Mouse (Mus musculus) forebrain, embryonic 10.5 days (tissue): ENCODE data around the gene Stk32b. TPM values are rescaled to one million over a fixed set of nuclear protein-coding genes. Genes with fewer than 3 reads are reported as not detected.

Experiments
- DNase-seq: peaks from one replicate; pipeline ENCODE4 v3.0.0-alpha.2; 2017; ENCODE audit warnings: low spot score; ENCODE audit errors: extremely low spot score
- H3K27ac ChIP-seq: fragments of 300-500 bp; sonication (generic); 2 replicates; pipeline ENCODE4 v1.5.1; 2016; ENCODE audit warnings: mild to moderate bottlenecking
- H3K27me3 ChIP-seq: fragments of 300-500 bp; sonication (generic); 2 replicates; pipeline ENCODE4 v1.6.1; 2016; ENCODE audit warnings: mild to moderate bottlenecking; ENCODE audit not compliant: poor library complexity, severe bottlenecking
- H3K36me3 ChIP-seq: fragments of 300-500 bp; sonication (generic); replicated peaks from 2 replicates; pipeline ENCODE4 v1.6.1; 2016; ENCODE audit warnings: mild to moderate bottlenecking, moderate library complexity
- H3K4me1 ChIP-seq: fragments of 300-500 bp; sonication (generic); 2 replicates; pipeline ENCODE4 v1.6.1; 2016
- H3K4me3 ChIP-seq: fragments of 300-500 bp; sonication (generic); 2 replicates; pipeline ENCODE4 v1.5.1; 2016; ENCODE audit warnings: mild to moderate bottlenecking, moderate library complexity
- H3K9me3 ChIP-seq: fragments of 300-500 bp; sonication (generic); 2 replicates; pipeline ENCODE4 v1.6.1; 2016; ENCODE audit warnings: mild to moderate bottlenecking, moderate library complexity
- WGBS: fragments of 180-500 bp; shearing (Covaris S2); methylation state at CpG from one replicate; pipeline ENCODE4 v1.1.7; 2016; 5-methylcytosine and 5-hydroxymethylcytosine counted together
- polyA plus RNA-seq: library from polyadenylated mRNA; unstranded; fragments of >200 nt; fragmentation: Nextera tagmentation; extraction: Ambion mirVana; gene quantifications from 2 replicates; pipeline ENCODE4 v1.2.1, GENCODE M21; 2016

Gene Stk32b
- polyA plus RNA-seq, 1 experiment from 2014 or later = 0.63 TPM

- Histone ChIP-seq H3K27me3 (peaks cover 55% of the 10 kb centered on the region), H3K27ac (no peak overlapping the region)
- WGBS = 0% methylated on average over 14 of the region's 14 CpGs
These were observed 503 bp upstream of the Stk32b start for GRCm38 (mm10) chr5:37717384-37717963.

GRCm38 (mm10) chr5:37709257-37709904, 7.6 kb downstream of the Stk32b start:
- Histone ChIP-seq H3K27me3 (no peaks in the 10 kb centered on the region), H3K4me1 (no peaks in the 10 kb centered on the region), H3K27ac (no peak overlapping the region), H3K36me3 (no peaks in the 10 kb centered on the region), H3K9me3 (peaks cover 6% of the 10 kb centered on the region; the same call in 1 of the 2 replicates), H3K4me3 (no peak overlapping the region)
- DNase-seq = no peak
- 87% methylated on average over 5 of the region's 5 CpGs for WGBS

More at GRCm38 (mm10) chr5:37717384-37717963, 503 bp upstream of the Stk32b start:
- Histone ChIP-seq H3K9me3 (no peaks in the 10 kb centered on the region), H3K36me3 (no peaks in the 10 kb centered on the region), H3K4me3 (peak overlapping the region; percentile 59), H3K4me1 (peaks cover 20% of the 10 kb centered on the region)
- DNase-seq = peak; percentile 69

DNA sequence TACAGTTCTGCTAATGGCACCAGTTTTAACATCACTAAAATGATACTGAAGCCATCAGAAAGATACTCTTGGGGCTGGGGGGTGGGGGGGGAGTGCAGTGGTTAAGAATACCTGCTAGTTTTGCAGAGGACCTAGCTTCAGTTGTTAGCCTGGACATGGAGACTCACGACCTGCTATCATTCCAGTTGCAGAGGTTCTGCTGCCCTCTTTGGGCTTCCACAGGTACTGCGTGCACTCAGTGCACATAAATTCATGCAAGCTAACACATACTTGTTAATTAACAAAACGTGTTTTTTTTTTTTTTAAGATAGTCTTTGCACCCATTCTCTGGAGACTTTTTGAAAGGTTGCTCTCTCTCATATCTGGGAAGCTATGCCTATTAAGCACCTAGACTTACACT, 8.8 kb downstream of the Stk32b start:
- Histone ChIP-seq H3K4me1 (no peaks in the 10 kb centered on the region), H3K36me3 (no peaks in the 10 kb centered on the region), H3K9me3 (peaks cover 6% of the 10 kb centered on the region; the same call in 1 of the 2 replicates), H3K27ac (no peak overlapping the region), H3K4me3 (no peak overlapping the region), H3K27me3 (no peaks in the 10 kb centered on the region)
- 77% methylated on average over 3 of the region's 3 CpGs for WGBS
- no peak for DNase-seq

GRCm38 (mm10) chr5:37704962-37705361, 12.0 kb downstream of the Stk32b start:
- Histone ChIP-seq H3K27me3 (no peaks in the 10 kb centered on the region), H3K4me3 (no peak overlapping the region), H3K36me3 (no peaks in the 10 kb centered on the region), H3K27ac (no peak overlapping the region), H3K9me3 (peaks cover 6% of the 10 kb centered on the region; the same call in 1 of the 2 replicates), H3K4me1 (no peaks in the 10 kb centered on the region)
- WGBS = 77% methylated on average over 2 of the region's 2 CpGs
- DNase-seq = no peak

DNA sequence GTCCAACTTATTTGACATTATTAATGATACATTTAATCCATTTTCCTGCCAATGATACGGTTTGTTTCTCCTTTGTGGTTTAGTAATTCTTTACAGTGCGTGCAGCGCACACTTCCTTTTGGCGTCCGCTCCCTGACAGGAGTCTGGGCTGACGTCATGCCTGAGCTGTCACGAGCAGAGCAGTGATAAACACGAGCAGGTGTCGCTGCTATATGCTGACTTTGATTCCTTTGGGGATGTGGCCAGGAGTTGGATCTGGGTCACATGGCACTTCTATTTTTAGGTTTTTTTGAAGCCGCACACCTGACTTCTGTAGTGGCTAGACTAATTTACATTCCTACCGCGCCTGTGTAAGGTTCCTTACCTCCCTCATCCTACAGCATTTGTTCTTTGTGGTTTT, 17.2 kb downstream of the Stk32b start:
- WGBS = 92% methylated on average over 12 of the region's 12 CpGs
- Histone ChIP-seq H3K27me3 (peaks cover 4% of the 10 kb centered on the region; the same call in 1 of the 2 replicates), H3K4me1 (peaks cover 12% of the 10 kb centered on the region), H3K4me3 (no peak overlapping the region), H3K36me3 (no peaks in the 10 kb centered on the region), H3K27ac (no peak overlapping the region), H3K9me3 (no peaks in the 10 kb centered on the region)
- DNase-seq = no peak

DNA sequence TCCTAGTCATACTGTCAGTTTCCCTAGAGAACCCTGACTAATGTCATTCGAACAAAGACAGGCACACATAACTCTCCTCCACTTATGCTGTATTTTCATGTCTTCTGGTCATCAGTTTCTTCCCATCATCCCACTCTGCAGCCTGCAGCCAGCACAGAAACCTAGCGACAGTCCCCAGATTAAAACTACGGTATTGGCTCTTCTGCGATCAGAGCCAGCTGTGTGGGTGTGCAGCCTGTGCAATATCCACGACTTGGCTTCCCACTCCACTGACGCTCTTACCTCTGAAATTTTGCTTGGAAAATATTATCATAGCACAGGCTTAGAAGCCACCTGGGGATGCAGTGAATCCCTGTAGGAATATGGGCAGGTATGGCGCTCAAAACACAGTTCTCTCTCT, 19.7 kb downstream of the Stk32b start:
- Histone ChIP-seq H3K36me3 (no peaks in the 10 kb centered on the region), H3K4me1 (peaks cover 12% of the 10 kb centered on the region), H3K4me3 (no peak overlapping the region), H3K27ac (no peak overlapping the region), H3K9me3 (no peaks in the 10 kb centered on the region), H3K27me3 (peaks cover 4% of the 10 kb centered on the region; the same call in 1 of the 2 replicates)
- DNase-seq = no peak
- 92% methylated on average over 7 of the region's 7 CpGs for WGBS

- 31% methylated on average over 4 of the region's 4 CpGs for WGBS
- DNase-seq = no peak
These were observed 21.2 kb downstream of the Stk32b start for GRCm38 (mm10) chr5:37695773-37696172.

DNA sequence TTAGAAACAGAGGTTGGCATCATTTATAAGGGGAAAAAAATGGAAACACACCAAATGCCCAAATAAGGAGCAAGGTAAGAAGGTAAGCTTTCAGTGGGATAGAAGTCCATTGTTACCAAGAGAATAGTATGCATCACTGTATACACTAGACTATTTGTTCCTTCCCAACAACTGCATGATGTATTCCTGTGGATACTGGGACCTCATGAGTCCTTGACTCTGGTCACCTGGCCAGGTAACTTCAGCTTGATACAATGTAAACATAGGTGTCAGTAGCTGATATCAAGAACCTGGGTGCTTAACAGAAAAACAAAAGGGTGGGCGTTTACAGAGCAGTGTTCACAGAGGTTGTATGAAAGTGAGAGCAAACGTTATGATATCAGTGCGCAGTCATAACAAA, 24.2 kb downstream of the Stk32b start:
- DNase-seq = no peak
- Histone ChIP-seq H3K4me1 (peaks cover 12% of the 10 kb centered on the region), H3K36me3 (no peaks in the 10 kb centered on the region), H3K27me3 (peaks cover 4% of the 10 kb centered on the region; the same call in 1 of the 2 replicates), H3K9me3 (no peaks in the 10 kb centered on the region; the same call in 1 of the 2 replicates), H3K4me3 (no peak overlapping the region), H3K27ac (no peak overlapping the region)
- 93% methylated on average over 3 of the region's 3 CpGs for WGBS

More at GRCm38 (mm10) chr5:37695773-37696172, 21.2 kb downstream of the Stk32b start:
- Histone ChIP-seq H3K27me3 (peaks cover 4% of the 10 kb centered on the region; the same call in 1 of the 2 replicates), H3K27ac (no peak overlapping the region), H3K36me3 (no peaks in the 10 kb centered on the region), H3K9me3 (no peaks in the 10 kb centered on the region; the same call in 1 of the 2 replicates), H3K4me3 (no peak overlapping the region), H3K4me1 (peaks cover 12% of the 10 kb centered on the region)

GRCm38 (mm10) chr5:37670781-37671180, 46.2 kb downstream of the Stk32b start:
- H3K4me3 ChIP-seq = no peak overlapping the region
- whole genome bisulfite sequencing = 90% methylated on average over 7 of the region's 7 CpGs
- no peaks in the 10 kb centered on the region for H3K4me1 ChIP-seq
- no peaks in the 10 kb centered on the region for H3K36me3 ChIP-seq
- DNase-seq = no peak
- H3K27me3 ChIP-seq = no peaks in the 10 kb centered on the region
- H3K9me3 ChIP-seq = no peaks in the 10 kb centered on the region
- H3K27ac ChIP-seq = no peak overlapping the region

DNA sequence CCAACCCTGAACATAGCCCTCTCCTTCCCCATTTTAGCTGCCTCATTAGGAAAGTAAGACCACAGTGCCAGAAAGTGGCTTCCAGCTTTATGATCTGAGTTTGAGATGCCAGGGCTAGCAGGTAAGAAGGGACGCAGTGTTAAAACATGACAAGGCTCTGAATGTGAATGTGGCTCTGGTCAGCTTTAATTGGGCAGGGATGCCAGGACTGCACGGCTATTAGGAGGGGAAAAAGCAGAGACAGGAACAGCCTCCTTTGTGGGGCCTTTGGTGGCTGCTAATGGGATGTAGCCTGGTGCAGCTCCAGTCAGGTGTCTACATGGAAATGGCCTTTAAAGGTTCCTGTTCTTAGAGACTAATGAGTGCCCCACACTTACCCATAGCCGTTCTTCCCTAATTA, 52.0 kb downstream of the Stk32b start:
- H3K9me3 ChIP-seq = no peaks in the 10 kb centered on the region
- DNase-seq = no peak
- H3K4me3 ChIP-seq = no peak overlapping the region
- WGBS = 83% methylated on average over 3 of the region's 3 CpGs
- no peaks in the 10 kb centered on the region for H3K27me3 ChIP-seq
- H3K27ac ChIP-seq = no peak overlapping the region
- no peaks in the 10 kb centered on the region for H3K36me3 ChIP-seq
- H3K4me1 ChIP-seq = no peaks in the 10 kb centered on the region

DNA sequence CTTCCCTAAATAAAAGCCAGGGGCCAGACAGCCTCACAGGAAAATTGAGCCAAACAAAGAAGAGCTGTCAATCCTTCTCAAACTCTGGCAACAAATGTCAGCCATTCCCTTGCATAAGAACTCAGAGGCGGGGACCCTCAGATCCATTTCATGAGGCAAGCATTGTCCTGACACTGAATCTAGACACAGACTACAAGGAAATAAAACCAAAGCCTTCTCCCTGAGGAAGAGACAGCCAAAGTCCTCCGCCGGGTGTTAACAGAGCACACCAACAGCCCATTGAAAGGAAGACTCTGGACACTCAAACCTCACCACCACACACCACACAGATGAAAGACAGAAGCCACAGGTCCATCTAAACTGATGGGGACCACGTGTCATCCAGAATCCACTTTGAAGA, 57.8 kb downstream of the Stk32b start:
- H3K4me1 ChIP-seq = peaks cover 13% of the 10 kb centered on the region
- H3K9me3 ChIP-seq = no peaks in the 10 kb centered on the region
- no peaks in the 10 kb centered on the region for H3K27me3 ChIP-seq
- no peak overlapping the region for H3K4me3 ChIP-seq
- no peak for DNase-seq
- H3K27ac ChIP-seq = no peak overlapping the region
- no peaks in the 10 kb centered on the region for H3K36me3 ChIP-seq
- WGBS = 74% methylated on average over 4 of the region's 4 CpGs

DNA sequence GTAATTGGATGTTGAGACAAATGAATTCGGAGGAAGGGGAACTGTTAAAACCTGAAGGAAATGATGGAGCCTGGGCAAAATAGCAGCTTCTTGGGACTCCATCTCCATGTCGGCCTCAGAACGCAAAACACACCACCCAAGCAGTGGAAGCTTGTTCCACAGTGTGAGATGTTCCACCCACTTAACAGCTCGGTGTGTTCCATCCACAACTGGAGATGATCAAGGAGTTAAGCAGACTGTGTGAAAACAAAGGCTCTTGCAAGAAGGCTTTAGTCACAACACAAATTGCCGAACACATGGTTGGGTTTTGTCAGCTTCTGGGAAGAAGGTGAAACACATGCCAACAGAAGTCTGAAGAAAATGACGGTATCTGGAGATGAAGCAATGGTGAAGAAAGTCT, 59.2 kb downstream of the Stk32b start:
- H3K9me3 ChIP-seq = no peaks in the 10 kb centered on the region
- no peaks in the 10 kb centered on the region for H3K36me3 ChIP-seq
- WGBS = 90% methylated on average over 6 of the region's 6 CpGs
- peaks cover 13% of the 10 kb centered on the region for H3K4me1 ChIP-seq
- H3K4me3 ChIP-seq = no peak overlapping the region
- H3K27me3 ChIP-seq = no peaks in the 10 kb centered on the region
- H3K27ac ChIP-seq = no peak overlapping the region
- no peak for DNase-seq

- Histone ChIP-seq H3K4me3 (no peak overlapping the region), H3K27ac (no peak overlapping the region), H3K27me3 (no peaks in the 10 kb centered on the region), H3K9me3 (no peaks in the 10 kb centered on the region), H3K36me3 (no peaks in the 10 kb centered on the region), H3K4me1 (peaks cover 13% of the 10 kb centered on the region)
- 91% methylated on average over 5 of the region's 5 CpGs for WGBS
- DNase-seq = peak; percentile 4
These were observed 61.8 kb downstream of the Stk32b start for GRCm38 (mm10) chr5:37655208-37655607.
